Mouse (Mus musculus) small intestine, adult 2 months (tissue): ENCODE measurements around the gene Icam1.

Experiments used
- CTCF ChIP-seq: fragments of 200-500 bp; IDR thresholded peaks from 2 replicates; pipeline ENCODE4 v1.5.1; 2012; ENCODE audit warnings: low read depth, mild to moderate bottlenecking, control low read depth, inconsistent platforms, low read length, moderate library complexity, mixed read lengths; ENCODE audit not compliant: insufficient replicate concordance, insufficient read length; ENCODE audit errors: extremely low read depth
- POLR2A ChIP-seq: fragments of 200-500 bp; IDR thresholded peaks from 2 replicates; pipeline ENCODE4 v1.6.1; 2012; ENCODE audit warnings: low read depth, mild to moderate bottlenecking, control low read depth, inconsistent platforms, low read length, moderate library complexity

- TF ChIP-seq POLR2A (no peak), CTCF (no peak)
Measured at GRCm38 (mm10) chr9:21026849-21027248, 11.1 kb downstream of the Icam1 start.
